Mouse (Mus musculus) testis, postnatal 14 days (tissue): ENCODE results near the gene Rai1.

Source experiments
- DNase-seq: peaks from one replicate; pipeline ENCODE4 v3.0.0; 2021; ENCODE audit warnings: low spot score

Gene Rai1

DNA sequence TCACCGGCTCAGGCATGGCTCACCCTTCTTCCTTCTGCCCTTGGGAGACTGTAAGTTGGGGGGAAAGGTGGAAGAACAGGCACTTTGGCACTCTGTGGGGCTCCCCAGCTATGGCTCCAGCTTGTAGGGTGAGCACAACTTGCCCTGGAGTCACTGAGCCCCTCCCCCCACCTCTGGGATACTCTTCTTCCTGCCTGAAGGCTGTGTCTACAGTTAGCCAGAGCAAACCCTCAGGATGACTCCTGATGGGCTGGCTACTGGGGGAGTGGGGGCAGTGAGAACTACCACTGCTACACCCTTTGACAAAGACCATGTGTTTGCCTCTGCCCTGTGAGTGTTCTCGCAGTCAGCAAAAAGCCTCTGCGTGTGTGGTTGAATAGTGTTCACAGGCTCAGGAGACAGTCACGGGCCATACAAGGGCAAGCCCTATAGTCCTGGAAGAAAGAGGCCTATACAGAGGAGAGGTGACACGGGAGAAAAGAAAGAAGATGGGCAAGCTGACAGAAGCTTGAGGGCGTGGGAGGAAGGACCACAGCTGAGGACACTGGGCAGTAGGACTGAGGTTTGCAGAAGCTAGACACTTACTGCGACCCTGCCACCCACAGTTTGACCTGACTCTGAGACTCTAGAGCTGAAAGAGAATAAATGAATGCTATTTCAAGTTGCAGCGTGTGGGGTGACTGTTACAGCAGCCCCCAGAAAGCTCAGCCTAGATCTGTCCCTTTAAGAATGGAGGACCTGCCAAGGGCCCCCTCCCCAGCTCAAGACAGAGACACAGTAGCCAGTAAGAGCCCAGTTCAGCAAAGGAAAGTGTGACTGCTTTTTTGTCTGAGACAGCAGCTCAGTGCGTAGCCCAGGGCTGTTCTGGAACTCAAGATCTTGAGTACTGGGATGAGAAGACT is 9.7 kb upstream of the Rai1 start:
- DNase-seq, result no peak

- DNase-seq, result no peak
Observed at GRCm38 (mm10) chr11:60099555-60100186, 5.1 kb upstream of the Rai1 start.

DNA sequence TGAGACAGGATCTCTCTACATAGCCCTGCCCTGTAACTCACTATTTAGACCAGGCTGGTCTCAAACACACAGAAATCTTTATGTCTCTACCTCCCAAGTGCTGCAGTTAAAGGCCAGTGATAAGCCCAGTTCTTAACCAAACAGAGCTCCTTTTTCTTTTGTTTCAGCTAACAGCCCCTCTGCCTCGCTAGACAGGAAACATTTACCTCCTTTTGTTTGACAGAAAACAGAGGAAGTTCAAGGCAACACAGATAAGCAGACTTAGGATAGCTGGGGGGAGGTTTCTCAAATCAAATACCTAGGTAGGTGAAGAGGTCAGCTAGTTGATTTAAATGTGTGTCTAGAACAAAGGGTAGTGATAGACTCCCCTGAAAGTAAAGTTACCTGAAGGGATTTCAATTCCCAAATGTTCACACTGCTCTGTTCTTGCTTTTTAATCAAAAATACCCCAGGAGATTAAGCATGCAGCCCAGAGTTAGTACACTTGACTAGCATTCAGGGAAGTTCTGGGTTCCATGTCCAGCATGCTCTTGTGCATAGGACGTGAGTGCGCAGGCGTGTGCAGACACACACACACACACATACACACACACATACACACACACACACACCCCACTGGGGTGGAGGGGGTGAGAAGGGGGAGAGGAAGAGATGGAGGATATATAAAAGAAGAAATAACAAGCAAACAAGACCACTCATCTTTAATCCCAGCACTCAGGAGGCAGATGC is 3.8 kb upstream of the Rai1 start:
- DNase-seq, result no peak

DNA sequence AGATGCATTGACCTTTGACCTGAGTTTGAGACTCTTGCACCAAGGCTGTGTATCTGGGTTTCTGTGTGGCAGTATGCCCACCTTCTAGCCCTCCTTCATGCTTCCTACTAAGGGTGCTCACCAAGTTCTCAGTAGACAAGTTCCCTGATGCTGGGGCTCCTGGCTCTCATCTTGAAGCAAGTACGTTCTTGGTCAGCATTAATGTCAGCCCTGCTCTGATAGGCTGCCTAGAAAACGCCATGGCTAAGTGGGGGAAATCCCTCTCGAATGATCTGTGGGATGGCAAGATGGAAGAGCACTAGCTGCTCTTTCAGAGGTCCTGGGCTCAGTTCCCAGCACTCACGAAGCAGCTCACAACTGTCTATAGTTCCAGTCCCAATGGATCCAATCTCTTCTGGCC is 2.8 kb upstream of the Rai1 start:
- DNase-seq, result no peak

- no peak for DNase-seq
Observed at GRCm38 (mm10) chr11:60102664-60103063, 2.1 kb upstream of the Rai1 start.

GRCm38 (mm10) chr11:60103567-60103966 is 1.2 kb upstream of the Rai1 start:
- DNase-seq, result no peak

DNA sequence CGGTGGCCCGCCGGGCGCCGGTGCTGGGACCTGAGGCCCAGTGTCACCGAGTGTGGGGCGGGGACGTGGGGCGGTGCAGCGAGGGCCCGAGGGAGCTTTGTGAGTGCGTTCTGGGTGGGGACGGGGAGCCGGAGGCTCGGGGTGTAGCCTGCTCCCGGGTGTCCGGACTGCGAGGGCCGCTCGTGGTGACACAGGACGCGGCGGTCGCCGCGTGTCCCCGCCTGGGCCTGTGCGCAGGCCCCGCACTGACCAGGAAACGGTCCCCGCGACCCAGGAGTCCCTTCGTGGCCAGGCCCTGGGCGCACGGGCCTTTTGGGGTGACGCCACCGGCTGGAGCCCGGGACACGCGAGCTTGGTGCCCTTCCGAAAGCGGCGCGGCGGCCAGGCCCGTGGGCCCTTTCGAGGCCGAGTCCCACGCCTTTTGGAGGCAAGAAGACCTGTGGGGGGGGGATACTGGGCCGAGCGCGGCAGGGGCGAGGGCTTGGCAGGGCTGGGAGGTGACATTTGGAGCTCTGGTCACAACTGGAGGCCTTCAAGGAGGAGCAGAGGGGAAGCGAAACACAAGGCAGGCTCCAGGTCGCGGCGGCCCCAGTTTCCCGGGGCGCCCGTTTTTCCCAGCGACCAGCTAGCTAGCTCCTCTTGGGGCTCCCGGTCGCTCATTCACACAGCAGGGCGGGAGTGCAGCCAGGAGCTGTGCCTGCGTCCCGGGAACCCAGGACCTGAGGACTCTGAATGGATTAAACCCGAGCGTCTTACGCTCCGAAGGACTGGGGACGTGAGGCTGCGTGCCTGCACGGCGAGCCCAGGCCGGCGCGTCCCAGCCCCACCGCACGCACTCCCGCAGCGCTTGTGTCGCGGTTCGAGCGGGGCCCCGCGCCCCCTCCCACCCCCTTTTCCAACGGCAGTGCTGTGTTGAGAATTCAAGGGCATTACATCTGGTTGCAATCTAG is 1.1 kb downstream of the Rai1 start:
- peak; percentile 65 for DNase-seq

- DNase-seq, result peak; percentile 42
Observed at GRCm38 (mm10) chr11:60106543-60107110, 1.8 kb downstream of the Rai1 start.

DNA sequence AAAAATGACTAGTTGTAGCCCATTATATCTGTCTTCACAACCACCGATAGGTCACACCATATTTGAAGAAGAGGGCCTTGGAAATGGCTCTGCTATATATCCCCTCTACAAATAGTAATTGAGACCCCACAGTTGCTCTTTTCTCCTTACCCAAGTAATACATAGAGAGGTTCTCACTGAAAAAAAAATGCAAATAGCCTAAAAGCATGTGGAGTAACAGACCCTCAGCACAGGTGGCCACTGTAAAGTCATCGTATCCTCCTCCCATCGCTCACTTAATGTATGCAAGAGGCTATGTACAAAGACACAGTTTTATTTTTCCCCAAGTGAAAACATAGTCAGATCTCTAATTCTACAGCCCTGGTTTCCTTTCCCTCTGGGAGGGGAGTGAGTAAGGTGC is 2.6 kb downstream of the Rai1 start:
- no peak for DNase-seq

DNA sequence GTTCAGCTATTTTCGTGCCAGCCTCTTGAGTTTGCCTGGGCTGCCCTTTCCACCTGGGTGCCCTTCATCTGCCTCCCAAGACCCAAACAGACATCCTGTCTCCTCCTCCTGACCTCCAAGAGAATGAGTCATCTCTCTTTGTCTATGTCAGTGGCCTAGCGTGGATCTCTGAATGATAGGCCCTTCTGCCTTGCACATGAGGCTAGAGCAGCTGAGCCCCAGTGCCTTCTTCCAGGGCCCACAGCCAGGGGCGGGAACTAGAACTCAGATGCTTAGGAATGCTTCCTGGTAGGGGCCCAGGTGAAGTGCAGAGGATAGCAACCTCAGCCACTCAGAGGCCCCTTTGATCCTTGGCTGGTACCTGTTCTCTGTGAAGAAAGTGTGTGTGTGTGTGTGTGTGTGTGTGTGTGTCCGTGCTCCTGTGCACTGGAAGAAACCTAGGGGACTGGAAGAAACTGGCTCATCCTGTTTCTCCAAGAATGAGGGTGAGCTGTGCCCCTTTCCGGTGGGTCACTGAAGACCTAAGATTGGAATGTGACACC is 3.9 kb downstream of the Rai1 start:
- DNase-seq, result no peak

DNA sequence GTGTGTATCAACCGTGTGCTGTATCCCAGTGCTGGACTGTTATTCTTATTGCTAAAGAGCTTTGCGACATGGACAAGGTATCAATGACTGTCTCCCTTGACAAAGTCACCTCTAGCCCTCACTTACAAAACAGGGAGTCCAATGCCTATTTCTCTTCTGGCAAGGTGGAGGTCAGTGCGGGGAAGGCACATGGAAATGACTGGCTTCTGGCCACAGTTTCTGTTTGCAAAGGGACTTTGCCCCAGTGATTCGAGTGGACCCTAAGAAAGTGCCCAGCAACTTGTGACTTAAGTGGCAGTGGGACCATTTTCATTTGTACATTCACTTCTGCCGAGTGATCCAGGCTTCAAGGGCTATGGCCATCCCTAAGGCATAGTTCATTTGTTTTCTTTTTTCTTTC is 5.6 kb downstream of the Rai1 start:
- DNase-seq, result no peak

GRCm38 (mm10) chr11:60111576-60111975 is 6.8 kb downstream of the Rai1 start:
- no peak for DNase-seq

DNA sequence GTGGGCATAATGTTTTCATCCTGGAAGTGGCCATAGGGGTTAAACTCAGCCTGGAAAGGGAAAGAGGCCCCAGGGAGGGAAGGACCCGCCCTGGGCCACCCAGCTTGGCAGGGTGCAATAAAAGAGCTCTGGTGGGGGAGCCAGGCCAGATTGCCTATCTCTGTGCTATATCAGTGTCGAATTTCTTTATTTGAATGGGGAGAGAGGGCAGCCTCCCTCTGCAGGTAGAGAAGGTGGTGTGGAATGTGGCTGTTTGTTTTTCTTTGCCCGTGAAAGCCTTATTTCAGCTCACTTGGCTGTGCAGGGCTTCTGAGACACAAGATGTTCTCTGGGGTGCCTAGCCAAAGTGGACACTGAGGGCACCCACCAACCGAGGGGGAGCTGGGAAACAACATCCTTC is 8.8 kb downstream of the Rai1 start:
- no peak for DNase-seq

- peak; percentile 37 for DNase-seq
Observed at GRCm38 (mm10) chr11:60114296-60115023, 9.6 kb downstream of the Rai1 start.

GRCm38 (mm10) chr11:60115024-60115538 is 10.3 kb downstream of the Rai1 start:
- peak; percentile 93 for DNase-seq

- DNase-seq, result no peak
Observed at GRCm38 (mm10) chr11:60115638-60116276, 10.9 kb downstream of the Rai1 start.

DNA sequence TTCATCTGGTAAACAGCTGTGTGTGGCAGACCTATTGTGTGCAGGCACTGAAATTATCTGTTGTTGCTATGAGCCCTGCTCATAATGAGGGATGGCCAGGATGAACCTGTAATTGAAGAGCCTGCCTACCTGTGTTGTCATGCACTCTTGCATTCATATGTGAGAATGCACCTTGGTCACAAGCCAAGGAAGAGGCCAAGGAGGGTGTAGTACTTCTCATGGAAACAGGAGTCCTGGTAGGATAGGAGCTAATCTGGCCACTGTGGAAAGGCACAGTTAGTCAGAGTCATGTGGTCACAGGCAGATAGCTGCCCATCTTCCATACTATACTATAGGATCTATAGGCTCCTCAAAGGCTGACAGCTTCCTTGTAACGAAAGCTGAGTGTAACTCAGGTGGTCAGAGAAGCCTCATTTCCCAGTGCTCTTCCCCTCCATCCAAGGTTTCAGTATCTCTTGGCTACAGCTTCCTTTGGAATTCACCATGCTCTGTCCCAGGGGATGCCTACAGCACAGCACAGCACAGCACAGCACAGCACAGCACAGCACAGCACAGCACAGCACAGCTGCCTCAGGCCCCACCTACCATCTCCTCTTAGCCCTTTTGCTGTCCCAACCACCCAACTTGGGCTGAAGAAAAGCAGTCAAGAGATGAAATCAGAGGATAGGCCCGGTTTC is 15.9 kb downstream of the Rai1 start:
- no peak for DNase-seq

GRCm38 (mm10) chr11:60122611-60123010 is 17.8 kb downstream of the Rai1 start:
- DNase-seq, result no peak

DNA sequence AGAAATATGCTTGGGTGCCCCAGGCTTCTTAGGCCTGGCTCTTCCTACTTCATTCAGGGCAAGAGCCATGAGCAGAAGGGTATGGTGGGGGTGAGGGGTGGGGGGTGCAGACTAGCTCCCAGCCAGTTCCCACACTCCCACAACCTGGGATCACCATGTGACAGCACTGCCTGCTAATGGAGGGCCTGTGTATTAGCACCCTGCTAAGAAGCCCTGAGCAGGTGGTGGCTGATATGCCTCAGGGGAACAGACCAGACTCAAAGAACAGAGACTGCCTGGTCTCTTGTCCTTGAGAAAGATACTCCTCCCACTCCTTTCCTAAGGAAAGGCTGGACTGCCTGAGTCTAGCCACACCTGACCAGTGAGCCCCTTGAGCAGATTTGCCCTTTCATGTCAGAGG is 22.2 kb downstream of the Rai1 start:
- peak; percentile 17 for DNase-seq
